Mouse (Mus musculus): ENCODE results near the gene Ndufc1.

- TF ChIP-seq CTCF (conservative IDR thresholded peaks at IDR 0.05; ENCODE audit: low read length) (no peak), POU5F1 (IDR thresholded peaks at IDR 0.05; ENCODE audit: borderline replicate concordance, low read length) (no peak)
Observed at GRCm38 (mm10) chr3:51379786-51380659, 28.8 kb downstream of the Ndufc1 start.

Data from E14TG2a.4 (cell line).